Mouse (Mus musculus): ENCODE results near the gene Rpp14.

GRCm38 (mm10) chr14:8054310-8055102 lies 25.7 kb upstream of the Rpp14 start:
- no peak for TF ChIP-seq CTCF (IDR thresholded peaks at IDR 0.05; ENCODE audit: borderline replicate concordance, extremely low read depth, insufficient read depth, insufficient read length)
- TF ChIP-seq POLR2A (IDR thresholded peaks at IDR 0.05; ENCODE audit: borderline replicate concordance, extremely low read depth, insufficient read depth, insufficient read length, poor library complexity, severe bottlenecking): no peak
